In the genomic region with DNA sequence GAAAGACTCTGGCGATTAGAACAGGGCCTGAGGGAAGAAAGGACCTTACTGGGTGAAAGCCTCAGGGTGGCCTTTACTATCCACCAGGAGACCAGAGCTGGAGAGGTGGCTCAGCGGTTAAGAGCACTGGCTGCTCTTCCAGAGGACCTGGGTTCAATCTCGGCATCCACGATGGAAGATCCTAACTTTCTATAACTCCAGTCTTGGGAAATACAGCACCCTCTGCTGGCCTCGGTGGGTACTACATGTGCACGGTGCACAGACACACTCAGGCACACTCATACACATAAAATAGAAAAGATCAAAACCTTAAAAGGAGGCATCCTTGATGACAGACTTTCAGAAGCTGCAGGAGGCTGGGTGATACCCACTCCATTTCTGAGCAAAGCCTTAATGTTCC, we compare ENCODE assay signal across 10 mouse cellular contexts. TPM values are rescaled to one million over a fixed set of nuclear protein-coding genes. Genes with fewer than 3 reads are reported as not detected.
DNase-seq lines count a peak whose midpoint lies in the region; ATAC-seq lines count a peak whose summit lies in the region.
"Had no signal": no experiment of that assay in that cellular context is flagged by ENCODE, and none has a peak within 500 bp of the region (broad histone marks: within the 10 kb centered on the region; RNA-seq: fewer than 3 reads in every experiment).

No protein-coding gene starts in this region.

- H3K9me3 ChIP-seq in liver, embryonic 11.5 days (ENCODE audit: control insufficient read depth, low read length): no peaks in the 10 kb centered on the region
- H3K9me3 ChIP-seq: heart, embryonic 15.5 days; megakaryocyte, embryonic 14.5 days had no signal

- no peak overlapping the region for H3K4me3 ChIP-seq in liver, embryonic 11.5 days (ENCODE audit: low read depth, low read length)
- H3K4me3 ChIP-seq: heart, embryonic 15.5 days; megakaryocyte, embryonic 14.5 days had no signal

- WGBS in liver, embryonic 11.5 days: 26% methylated on average over 6 of the region's 6 CpGs

- H3K27ac ChIP-seq in liver, embryonic 11.5 days (ENCODE audit: low read depth, low read length): no peak overlapping the region
- H3K27ac ChIP-seq: heart, embryonic 15.5 days had no signal

- H3K36me3 ChIP-seq in liver, embryonic 11.5 days (ENCODE audit: control insufficient read depth, insufficient read depth, low read length): no peaks in the 10 kb centered on the region
- H3K36me3 ChIP-seq: heart, embryonic 15.5 days had no signal

- no peak overlapping the region for H3K4me2 ChIP-seq in liver, embryonic 11.5 days
- H3K4me2 ChIP-seq: heart, embryonic 15.5 days had no signal

- H3K27me3 ChIP-seq in liver, embryonic 11.5 days (replicated peaks; ENCODE audit: control insufficient read depth, insufficient read depth, low read length): peaks cover 32% of the 10 kb centered on the region

- DNase-seq in cerebellum, postnatal 14 days: peak; percentile 66 to 81
- DNase-seq in liver (peak; percentile 71), R1 (ENCODE audit: low read depth, low spot score) (peak; percentile 82)
- DNase-seq in liver, embryonic 11.5 days (ENCODE audit: low spot score): no peak
- peak; percentile 51 for DNase-seq in lung, postnatal 36 days
- DNase-seq in urinary bladder, postnatal 14 days (ENCODE audit: low spot score): no peak
- no peak for DNase-seq in layer of hippocampus, adult 9-10 months (ENCODE audit: low spot score)

- no peaks in the 10 kb centered on the region for H3K4me1 ChIP-seq in liver, embryonic 11.5 days (replicated peaks; ENCODE audit: control insufficient read depth, insufficient read depth, low read length)
- H3K4me1 ChIP-seq: heart, embryonic 15.5 days; megakaryocyte, embryonic 14.5 days had no signal

- ATAC-seq in cerebellum, adult (ENCODE audit: insufficient number of reproducible peaks, low FRiP score, low TSS enrichment): no peak
- ATAC-seq in liver, embryonic 11.5 days (replicated peaks; ENCODE audit: low FRiP score): no peak

- no peak overlapping the region for H3K9ac ChIP-seq in liver, embryonic 11.5 days (ENCODE audit: low read depth, low read length)
- H3K9ac ChIP-seq: heart, embryonic 15.5 days had no signal

RNA-seq across cellular contexts. Expression of a gene that starts 6.4 kb away (rescaled TPM):
- polyA plus RNA-seq in liver, embryonic 11.5 days (2014; fragmentation: Nextera tagmentation; extraction: Ambion mirVana): 0.01 and 0.14 TPM in 2 replicates
- polyA plus RNA-seq: heart, embryonic 15.5 days had no signal

RNA-seq across cellular contexts. Expression of a gene that starts 16.5 kb away (rescaled TPM):
- 75.4 and 80.8 TPM in 2 replicates for polyA plus RNA-seq in liver, embryonic 11.5 days (2014; fragmentation: Nextera tagmentation; extraction: Ambion mirVana)

RNA-seq across cellular contexts. Expression of a gene that starts 25.7 kb away (rescaled TPM):
- polyA plus RNA-seq in liver, embryonic 11.5 days (2014; fragmentation: Nextera tagmentation; extraction: Ambion mirVana): 186 and 188 TPM in 2 replicates

RNA-seq across cellular contexts. Expression of a gene that starts 45.0 kb away (rescaled TPM):
- not detected in 2 replicates for polyA plus RNA-seq in liver, embryonic 11.5 days (2014; fragmentation: Nextera tagmentation; extraction: Ambion mirVana)
- polyA plus RNA-seq: heart, embryonic 15.5 days had no signal

RNA-seq across cellular contexts. Expression of a gene that starts 46.8 kb away (rescaled TPM):
- polyA plus RNA-seq in liver, embryonic 11.5 days (2014; fragmentation: Nextera tagmentation; extraction: Ambion mirVana): 35.8 and 44.9 TPM in 2 replicates

Comparison
In these comparisons a context has a peak if more than half of its experiments do, and no peak if none do; other contexts are left out.
1. DNase-seq: peak in cerebellum, postnatal 14 days (2 of 2), liver (single experiment), R1 (single experiment) and lung, postnatal 36 days (single experiment); none in liver, embryonic 11.5 days (single experiment), urinary bladder, postnatal 14 days (single experiment) and layer of hippocampus, adult 9-10 months (single experiment).